Mouse (Mus musculus) thymus, adult 2 months (tissue): ENCODE data around the gene E130116L18Rik. TPM values are rescaled to one million over a fixed set of nuclear protein-coding genes. Genes with fewer than 3 reads are reported as not detected.
"Not testable (repeated sequence)": the region's sequence is repeated elsewhere in the genome, so short reads cannot be mapped to it uniquely, and the experiment has no call there.

Experiments used
- DNase-seq: peaks from one replicate; pipeline ENCODE4 v3.0.0; 2021
- H3K27ac ChIP-seq: fragments of 200-500 bp; 2 replicates; pipeline ENCODE4 v1.5.1; 2012; ENCODE audit warnings: low read length, control low read depth; ENCODE audit not compliant: control insufficient read depth, insufficient read depth
- H3K27me3 ChIP-seq: fragments of 200-500 bp; 2 replicates; pipeline ENCODE4 v1.6.1; 2012; ENCODE audit warnings: mild to moderate bottlenecking, low read length, moderate library complexity, mixed read lengths; ENCODE audit not compliant: control insufficient read depth, insufficient read depth
- H3K36me3 ChIP-seq: fragments of 200-500 bp; 2 replicates; pipeline ENCODE4 v1.6.1; 2012; ENCODE audit warnings: mild to moderate bottlenecking, low read length, moderate library complexity; ENCODE audit not compliant: control insufficient read depth, insufficient read depth
- H3K4me1 ChIP-seq: fragments of 200-500 bp; replicated peaks from 2 replicates; pipeline ENCODE4 v1.6.1; 2012; ENCODE audit warnings: low read length; ENCODE audit not compliant: control insufficient read depth, insufficient read depth
- H3K4me3 ChIP-seq: fragments of 200-500 bp; 2 replicates; pipeline ENCODE4 v1.5.1; 2012; ENCODE audit warnings: mild to moderate bottlenecking, low read length, control low read depth, moderate library complexity; ENCODE audit not compliant: control insufficient read depth, insufficient read depth
- CTCF ChIP-seq: fragments of 200-500 bp; IDR thresholded peaks from 2 replicates; pipeline ENCODE4 v1.5.1; 2012; ENCODE audit warnings: mild to moderate bottlenecking, control low read depth, low read length, moderate library complexity, borderline replicate concordance; ENCODE audit not compliant: control insufficient read depth, poor library complexity, insufficient read depth; ENCODE audit errors: extremely low read depth
- POLR2A ChIP-seq: fragments of 200-500 bp; IDR thresholded peaks from 2 replicates; pipeline ENCODE4 v1.6.1; 2012; ENCODE audit warnings: mild to moderate bottlenecking, low read length, control low read depth, moderate library complexity; ENCODE audit not compliant: control insufficient read depth, poor library complexity, insufficient read depth; ENCODE audit errors: extremely low read depth
- WGBS: fragments of 180-500 bp; shearing (Covaris S2); methylation state at CpG from one replicate; pipeline ENCODE4 v1.1.7; 2018; 5-methylcytosine and 5-hydroxymethylcytosine counted together
- polyA plus RNA-seq: library from polyadenylated mRNA; depleted of rRNA; stranded (reverse); fragments of >200 nt; gene quantifications from 2 replicates; pipeline ENCODE4 v1.2.3, GENCODE M21; 2012; rRNA removed

The E130116L18Rik gene
- polyA plus RNA-seq, 1 experiment, result not detected

DNA sequence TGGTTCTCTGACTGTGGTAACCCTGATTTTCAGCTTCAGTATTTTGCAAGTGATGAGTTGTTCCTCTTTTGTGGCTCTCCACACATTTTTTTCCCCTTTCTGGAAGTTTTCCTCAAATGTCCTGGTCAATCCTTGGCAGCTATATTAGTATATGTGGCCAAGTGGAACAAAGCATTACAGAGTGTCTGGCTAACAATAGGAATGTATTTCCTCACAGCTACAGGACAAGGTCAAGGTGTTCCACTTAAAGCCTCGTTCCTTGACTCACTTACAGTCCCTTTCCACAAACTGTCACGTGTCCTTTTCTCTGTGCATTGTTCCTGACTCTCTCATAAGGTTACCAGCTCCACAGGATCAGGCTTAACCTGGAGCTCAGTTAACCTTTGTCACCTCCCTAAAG is 38.4 kb downstream of the E130116L18Rik start:
- TF ChIP-seq CTCF (no peak), POLR2A (no peak)
- Histone ChIP-seq H3K4me3 (no peak overlapping the region), H3K27ac (no peak overlapping the region), H3K4me1 (no peaks in the 10 kb centered on the region), H3K36me3 (no peaks in the 10 kb centered on the region), H3K27me3 (no peaks in the 10 kb centered on the region)
- DNase-seq, result no peak
- WGBS, result 75% methylated on average over 2 of the region's 2 CpGs

DNA sequence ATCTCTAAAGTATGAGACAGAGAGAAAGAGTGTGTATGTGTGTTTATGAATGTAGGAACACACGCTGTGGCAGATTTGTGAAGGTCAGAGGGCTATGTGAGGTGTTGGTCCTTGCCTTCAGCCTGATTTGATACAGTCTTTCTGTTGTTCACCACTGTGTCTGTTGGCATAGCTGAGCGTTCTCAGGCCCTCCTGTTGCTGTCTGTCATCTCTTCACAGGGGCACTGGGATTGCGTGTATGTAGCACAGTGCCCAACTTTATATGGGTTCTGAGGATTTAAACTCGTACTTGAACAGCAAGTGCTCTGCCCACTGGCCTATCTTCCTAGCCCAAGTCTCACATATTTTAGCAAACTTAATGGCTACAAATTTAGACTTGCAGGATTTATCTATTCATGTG is 39.4 kb downstream of the E130116L18Rik start:
- Histone ChIP-seq H3K27ac (no peak overlapping the region), H3K4me1 (no peaks in the 10 kb centered on the region)
- 97% methylated on average over 4 of the region's 4 CpGs for WGBS

DNA sequence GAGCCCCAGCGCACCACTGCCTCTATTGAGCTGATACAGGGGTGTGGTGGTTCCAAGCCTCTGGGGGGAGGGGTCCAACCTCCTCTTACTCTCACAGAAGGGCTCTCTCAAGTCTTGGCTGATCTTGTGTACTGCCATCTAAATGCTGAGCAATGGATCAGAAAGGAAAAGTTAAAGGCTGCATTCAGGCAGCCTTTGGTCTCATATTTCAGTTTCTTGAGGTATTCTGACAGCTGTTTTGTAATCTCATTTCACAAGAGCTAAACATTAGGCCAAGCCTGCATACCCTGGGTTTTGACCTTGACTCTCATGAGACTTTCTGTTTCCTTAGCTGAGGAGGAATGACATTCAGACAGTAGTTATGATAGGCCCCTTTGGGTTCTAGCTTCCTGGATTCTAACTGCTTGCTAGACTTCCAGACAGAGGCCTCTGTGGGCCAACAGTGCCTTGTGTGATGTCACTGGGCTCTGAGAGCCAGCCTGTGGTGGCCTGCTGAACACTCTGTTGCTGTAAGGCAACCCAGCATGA is 41.9 kb downstream of the E130116L18Rik start, which contains the start of gene Galntl5:
TSS of gene Galntl5 (plus strand) at position 457 of the 528 bp plus-strand sequence.
- no peak within 1 kb of the TSS for H3K27ac ChIP-seq
- H3K27me3 ChIP-seq, result no peaks in the 10 kb centered on the region
- no peaks in the 10 kb centered on the region for H3K4me1 ChIP-seq
- no peak within 1 kb of the TSS for H3K4me3 ChIP-seq
- TF ChIP-seq CTCF, result no peak
- TF ChIP-seq POLR2A, result no peak
- WGBS, result 93% methylated on average over 1 of the region's 1 CpGs
- H3K36me3 ChIP-seq, result no peaks in the 10 kb centered on the region
- no peak for DNase-seq

More for the DNA sequence above, 39.4 kb downstream of the E130116L18Rik start:
- TF ChIP-seq CTCF (no peak), POLR2A (no peak)
- no peaks in the 10 kb centered on the region for H3K27me3 ChIP-seq
- no peak for DNase-seq
- no peak overlapping the region for H3K4me3 ChIP-seq
- H3K36me3 ChIP-seq, result no peaks in the 10 kb centered on the region

DNA sequence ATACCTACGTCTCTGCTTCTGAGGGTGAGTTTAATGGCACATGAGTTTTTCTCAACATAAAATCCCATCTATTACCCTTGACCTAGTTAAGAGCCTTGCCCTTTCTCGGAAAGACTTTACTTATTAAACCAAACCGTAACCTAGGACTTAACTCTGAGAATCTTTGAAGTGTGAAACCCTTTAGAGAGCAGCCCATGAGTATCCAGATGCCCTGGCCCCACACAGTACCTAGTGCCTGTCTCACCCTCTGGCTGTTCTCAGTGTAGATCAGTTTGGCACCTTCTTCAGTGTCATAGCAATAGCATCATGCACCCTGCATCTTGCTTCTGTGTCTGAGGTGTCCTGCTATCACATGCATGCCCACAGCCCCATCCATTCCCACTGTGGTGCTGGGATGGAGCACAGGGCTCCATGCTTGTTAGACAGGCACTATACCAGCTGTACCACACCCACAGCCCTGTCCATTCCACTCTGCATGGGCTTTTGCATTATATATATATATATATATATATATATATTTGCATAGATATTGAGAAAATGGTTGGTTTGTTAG is 42.9 kb downstream of the E130116L18Rik start:
- no peak overlapping the region for H3K27ac ChIP-seq
- no peaks in the 10 kb centered on the region for H3K4me1 ChIP-seq
- 96% methylated on average over 3 of the region's 3 CpGs for WGBS
- no peak for DNase-seq
- no peak for TF ChIP-seq POLR2A
- no peak for TF ChIP-seq CTCF
- no peaks in the 10 kb centered on the region for H3K27me3 ChIP-seq
- no peak overlapping the region for H3K4me3 ChIP-seq
- no peaks in the 10 kb centered on the region for H3K36me3 ChIP-seq

DNA sequence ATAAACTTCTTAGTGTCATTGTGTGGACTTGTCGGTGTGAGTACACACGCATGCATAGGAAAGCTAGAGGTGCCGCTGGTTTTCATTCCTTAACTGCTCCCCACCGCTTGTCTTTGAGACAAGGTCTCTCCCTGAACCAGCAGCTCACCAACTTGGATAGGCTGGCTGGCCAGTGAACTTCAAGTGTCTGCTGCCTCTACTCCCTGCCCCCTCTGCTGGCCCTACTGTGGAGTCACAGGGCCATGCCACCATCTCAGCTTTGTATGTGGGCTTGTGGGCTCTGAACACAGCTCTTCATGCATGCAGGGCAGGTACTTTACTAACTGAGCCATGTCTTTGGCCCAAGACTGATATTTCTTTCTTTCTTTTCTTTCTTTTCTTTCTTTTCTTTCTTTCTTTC is 43.7 kb downstream of the E130116L18Rik start:
- no peaks in the 10 kb centered on the region for H3K27me3 ChIP-seq
- TF ChIP-seq CTCF (no peak), POLR2A (no peak)
- no peak overlapping the region for H3K27ac ChIP-seq
- no peak for DNase-seq
- no peaks in the 10 kb centered on the region for H3K36me3 ChIP-seq
- WGBS, result 97% methylated on average over 4 of the region's 4 CpGs
- no peak overlapping the region for H3K4me3 ChIP-seq
- no peaks in the 10 kb centered on the region for H3K4me1 ChIP-seq

DNA sequence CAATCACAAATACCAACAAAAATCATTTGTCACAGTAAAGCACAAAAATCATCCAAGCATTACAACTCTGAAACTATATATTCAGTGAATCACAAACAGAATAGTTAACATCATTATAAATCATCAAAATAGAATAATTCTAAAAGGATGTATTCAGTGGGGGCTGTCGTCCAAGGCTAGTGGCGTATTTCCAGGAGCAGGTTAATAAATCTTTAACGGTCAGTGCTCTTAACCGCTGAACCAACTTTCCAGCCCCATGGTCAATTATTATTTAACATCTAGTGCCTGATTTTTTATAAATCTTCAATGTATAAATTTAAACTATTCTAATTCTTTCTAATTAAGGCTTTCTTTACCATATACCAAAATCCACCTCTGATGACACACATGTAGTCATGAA is 44.4 kb downstream of the E130116L18Rik start:
- not testable (repeated sequence) for H3K36me3 ChIP-seq, H3K4me3 ChIP-seq, DNase-seq, H3K27ac ChIP-seq, H3K4me1 ChIP-seq, H3K27me3 ChIP-seq
- 96% methylated on average over 4 of the region's 4 CpGs for WGBS

DNA sequence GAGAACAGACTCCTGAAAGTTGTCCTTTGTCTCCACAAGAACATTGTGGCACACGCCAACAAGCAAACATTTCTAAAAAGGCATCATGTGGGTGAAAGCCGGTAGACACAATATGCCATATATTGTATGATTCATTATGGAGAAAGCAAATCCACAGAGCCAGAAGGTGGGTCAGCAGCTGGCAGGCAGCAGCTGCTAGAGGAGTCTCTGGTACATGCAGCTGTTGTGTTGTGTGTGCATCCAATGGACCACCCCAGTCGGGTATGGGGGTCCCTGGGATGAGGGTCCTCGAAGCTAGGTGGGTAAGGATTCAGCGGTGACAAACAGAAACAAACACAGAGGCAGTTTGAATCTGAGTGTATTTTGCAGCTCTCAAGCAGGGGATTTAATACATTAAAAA is 45.0 kb downstream of the E130116L18Rik start:
- not testable (repeated sequence) for H3K36me3 ChIP-seq, H3K27me3 ChIP-seq, H3K27ac ChIP-seq, H3K4me1 ChIP-seq, H3K4me3 ChIP-seq, DNase-seq
- 95% methylated on average over 5 of the region's 5 CpGs for WGBS

Other genes starting within 250 kb of the E130116L18Rik start
- 21.4 and 23.5 TPM in 2 replicates for gene Prkag2, start 122.5 kb downstream of the E130116L18Rik start, polyA plus RNA-seq
- gene Galntl5, start 41.7 kb downstream of the E130116L18Rik start, polyA plus RNA-seq, result not detected in 2 replicates
- 14.6 TPM in 2 replicates for gene Galnt11, start 1.2 kb downstream of the E130116L18Rik start, polyA plus RNA-seq